Mouse (Mus musculus) urinary bladder, postnatal 36 days (tissue): ENCODE results near the gene Gramd4.
"Not testable (repeated sequence)": the region's sequence is repeated elsewhere in the genome, so short reads cannot be mapped to it uniquely, and the experiment has no call there.

Source experiments
- DNase-seq, 2 experiments: peaks; one replicate each; pipeline ENCODE4 v3.0.0; 2022; ENCODE audit warnings: low spot score in 2 of 2, mixed read lengths in 1 of 2

Gene Gramd4

DNA sequence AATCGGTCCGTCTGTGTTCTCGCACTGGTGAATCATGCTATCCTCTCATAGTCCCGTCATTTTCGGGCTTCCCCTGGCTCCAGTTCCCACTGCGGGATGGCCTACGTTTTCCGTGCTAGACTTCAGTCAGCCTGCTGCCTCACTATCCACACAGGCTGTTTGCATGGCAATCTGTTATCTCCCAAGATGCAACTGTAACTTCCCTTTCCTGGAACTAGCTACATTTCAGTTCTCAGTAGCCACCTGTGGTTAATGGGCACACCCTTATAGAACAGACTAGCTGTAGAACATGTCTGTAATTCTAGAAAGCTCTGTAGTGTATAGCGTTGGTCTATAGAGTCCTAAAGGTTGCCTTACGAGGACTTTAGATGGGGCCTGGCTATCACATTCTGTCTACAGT lies 6.3 kb upstream of the Gramd4 start:
- no peak for DNase-seq

DNA sequence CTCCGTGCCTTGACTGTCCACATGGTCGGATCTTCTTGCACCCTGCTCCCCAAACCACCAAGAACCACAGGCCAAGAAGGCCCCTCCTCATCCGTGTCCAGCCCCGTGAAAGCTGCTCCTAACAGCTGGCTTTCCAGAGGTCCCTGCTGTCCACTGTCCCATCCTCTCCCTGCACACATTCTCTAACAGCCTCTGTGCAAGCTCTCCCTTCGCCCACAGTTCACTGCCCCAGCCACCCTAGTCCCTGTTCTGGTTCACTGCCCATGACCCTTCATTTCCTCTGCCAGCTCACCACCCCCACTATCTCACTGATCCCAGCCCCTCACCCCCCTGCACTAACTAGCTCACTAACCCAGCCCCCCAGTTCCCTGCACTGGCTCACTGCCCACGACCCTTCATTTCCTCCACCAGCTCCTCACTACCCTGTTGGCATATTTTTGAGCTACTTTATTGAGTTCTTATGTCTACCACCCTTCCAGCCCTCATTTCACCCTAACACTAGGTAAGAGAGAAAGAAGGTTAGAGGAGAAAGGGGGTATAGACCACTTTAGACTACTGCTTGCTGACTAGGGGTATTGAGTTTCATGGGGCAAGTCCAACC lies 5.5 kb upstream of the Gramd4 start:
- no peak for DNase-seq

DNA sequence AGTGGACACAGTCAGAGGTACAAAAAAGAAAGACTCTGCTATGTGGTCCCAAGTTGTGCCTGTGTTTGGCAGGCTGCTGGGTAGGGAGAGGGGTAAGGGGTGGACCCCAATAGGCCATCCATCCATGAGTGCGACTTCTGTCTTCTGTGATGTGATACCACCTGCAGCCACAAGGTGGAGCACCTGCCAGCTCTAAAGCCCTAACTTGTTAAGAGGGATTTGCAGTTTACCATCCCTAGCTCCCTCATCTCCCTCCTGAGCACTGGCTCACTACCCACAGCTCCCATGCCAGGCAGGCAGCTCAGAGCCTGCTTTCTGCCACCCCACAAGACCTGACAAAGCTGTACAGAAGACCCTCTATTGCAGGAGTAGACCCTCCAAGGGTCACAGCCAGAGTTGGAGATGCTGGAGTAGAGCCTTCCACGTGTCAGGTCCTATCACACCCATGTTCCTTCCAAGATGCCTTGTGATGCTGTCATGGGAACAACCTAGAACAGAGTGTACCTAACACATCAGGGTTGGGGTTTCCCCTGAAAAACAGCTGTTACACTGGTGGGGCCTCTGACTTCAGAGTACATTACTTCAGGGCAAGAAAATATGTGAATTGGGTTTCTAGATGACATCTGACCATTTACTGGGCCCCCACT lies 3.5 kb upstream of the Gramd4 start:
- peak; percentile 69 to 74 for DNase-seq

DNA sequence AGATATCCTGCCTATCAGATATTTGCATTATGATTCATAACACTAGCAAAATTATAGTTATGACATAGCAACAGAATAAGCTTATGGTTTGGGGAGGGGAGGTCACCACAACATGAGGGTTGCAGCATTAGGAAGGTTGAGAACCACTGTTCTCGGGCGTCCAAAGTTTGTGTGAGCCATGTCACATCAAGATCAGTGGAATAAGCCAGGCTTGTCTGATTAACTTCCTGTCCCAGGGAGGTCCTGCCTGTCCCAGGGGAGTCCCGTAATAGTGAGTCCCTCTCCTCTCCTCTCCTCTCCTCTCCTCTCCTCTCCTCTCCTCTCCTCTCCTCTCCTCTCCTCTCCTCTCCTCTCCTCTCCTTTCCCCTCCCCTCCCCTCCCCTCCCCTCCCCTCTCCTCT lies 2.6 kb upstream of the Gramd4 start:
- not testable (repeated sequence) for DNase-seq

DNA sequence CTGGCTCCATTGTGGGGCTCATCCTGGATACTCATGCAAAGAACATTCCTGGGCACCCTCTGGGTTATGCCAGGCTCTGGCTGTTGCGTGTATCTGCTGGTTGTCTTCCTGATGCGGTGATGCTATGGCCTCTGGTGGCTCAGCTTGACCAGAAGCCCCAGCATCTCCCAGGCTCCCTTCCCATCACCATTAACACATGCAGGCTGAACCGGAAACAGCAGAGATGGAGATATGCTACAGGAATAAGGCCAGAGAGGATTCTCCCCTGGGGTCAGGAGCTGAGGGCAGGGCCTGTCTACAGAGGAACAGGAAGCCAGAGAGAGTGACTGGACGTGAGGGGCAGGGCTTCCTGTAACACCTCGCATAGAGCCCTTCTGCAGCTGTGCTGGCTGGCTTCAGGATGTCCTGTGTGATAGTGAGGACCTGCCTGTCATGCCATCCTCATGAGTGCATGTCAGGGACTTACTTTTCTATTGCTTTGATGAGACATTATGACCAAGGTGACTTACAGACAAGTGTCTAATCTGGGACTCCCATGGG lies 1.2 kb upstream of the Gramd4 start:
- DNase-seq, result no peak

DNA sequence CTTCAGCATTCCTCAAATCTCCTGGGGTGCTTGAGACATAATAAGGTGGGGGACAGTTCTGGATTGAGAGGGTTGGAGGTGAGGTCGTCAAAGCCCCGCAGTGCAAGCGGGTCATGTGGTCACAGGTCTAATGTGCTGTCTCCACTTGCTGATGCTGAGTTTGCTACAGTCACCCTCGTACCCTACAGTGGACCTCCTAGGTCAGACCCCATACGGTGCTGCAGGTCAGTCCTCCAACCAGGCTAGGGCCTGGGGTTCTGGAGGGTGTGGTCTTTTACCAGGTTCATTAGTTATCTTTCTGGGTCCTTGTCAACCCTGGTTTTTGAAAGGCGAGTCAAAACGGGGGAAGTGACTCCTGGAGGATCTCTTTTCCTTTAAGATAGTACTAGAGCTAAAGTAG lies 413 bp downstream of the Gramd4 start:
- no peak for DNase-seq

DNA sequence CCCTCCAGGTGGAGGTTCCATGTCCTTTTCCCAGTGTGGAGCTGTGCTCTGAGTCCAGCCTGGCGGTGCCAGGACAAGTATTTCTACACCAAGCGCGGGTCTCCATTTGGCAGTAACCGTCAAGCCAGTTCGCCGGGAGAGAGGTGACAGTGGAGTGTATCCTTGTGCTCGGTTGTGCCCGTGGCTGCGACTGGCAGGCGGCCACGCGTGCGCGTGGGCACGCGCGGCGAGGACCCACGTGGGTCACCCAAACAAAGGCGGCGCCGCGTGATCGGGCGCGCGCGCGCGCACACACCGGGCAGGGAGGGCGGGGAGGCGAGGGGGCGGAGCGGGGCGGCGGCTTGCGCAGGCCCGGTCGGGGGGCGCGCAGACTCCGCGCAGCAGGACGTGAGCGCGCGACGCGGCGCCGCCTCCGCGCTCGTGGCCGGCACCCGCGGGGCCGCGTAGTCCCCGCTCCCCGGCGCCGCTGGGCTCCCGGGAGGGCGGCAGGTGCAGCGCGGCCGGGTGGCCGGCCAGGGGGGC lies 960 bp downstream of the Gramd4 start:
- DNase-seq, result peak; percentile 66 to 74

DNA sequence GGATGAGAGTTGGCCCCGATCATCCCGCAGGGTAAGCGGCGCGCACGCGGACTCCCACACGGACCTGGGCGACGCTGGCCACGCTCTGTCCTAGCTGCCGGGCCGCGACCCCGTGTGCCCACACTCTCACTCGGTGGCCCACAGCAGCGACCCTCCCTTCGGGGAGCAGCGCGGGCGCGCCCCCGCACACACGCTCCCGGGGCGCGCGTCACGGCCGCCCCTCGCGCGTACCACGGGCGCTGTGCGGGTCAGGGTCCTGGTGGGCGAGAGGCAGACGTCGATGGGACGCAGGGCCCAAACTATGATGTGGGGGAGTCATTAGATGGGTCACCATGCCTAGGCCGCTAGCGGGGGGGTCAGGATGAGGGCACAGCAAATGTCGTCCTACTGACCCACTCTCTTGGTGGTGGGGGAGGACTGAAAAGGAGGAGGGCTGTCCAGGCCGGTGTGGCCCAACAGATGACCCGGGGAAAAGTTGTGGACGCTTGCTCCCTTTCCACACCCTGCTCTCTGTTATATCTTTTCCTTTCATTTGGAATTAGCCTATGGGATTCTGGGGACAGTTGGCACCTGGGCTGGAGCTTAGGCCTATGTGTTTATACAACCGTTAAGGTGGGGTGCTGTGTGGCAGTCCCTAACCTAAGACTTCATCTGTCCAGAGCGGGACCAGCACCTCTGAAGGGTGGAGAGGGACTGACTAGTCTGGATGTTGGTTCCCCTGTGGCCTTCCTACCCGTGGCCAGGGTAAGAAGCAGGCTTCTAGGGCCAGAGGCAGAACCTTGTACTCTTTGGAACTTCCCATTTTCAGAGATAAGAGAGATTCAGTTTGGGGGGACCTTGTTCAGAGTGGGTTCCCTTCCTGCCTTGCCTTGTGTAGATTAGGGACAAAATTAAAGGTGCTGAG lies 1.7 kb downstream of the Gramd4 start:
- no peak for DNase-seq

DNA sequence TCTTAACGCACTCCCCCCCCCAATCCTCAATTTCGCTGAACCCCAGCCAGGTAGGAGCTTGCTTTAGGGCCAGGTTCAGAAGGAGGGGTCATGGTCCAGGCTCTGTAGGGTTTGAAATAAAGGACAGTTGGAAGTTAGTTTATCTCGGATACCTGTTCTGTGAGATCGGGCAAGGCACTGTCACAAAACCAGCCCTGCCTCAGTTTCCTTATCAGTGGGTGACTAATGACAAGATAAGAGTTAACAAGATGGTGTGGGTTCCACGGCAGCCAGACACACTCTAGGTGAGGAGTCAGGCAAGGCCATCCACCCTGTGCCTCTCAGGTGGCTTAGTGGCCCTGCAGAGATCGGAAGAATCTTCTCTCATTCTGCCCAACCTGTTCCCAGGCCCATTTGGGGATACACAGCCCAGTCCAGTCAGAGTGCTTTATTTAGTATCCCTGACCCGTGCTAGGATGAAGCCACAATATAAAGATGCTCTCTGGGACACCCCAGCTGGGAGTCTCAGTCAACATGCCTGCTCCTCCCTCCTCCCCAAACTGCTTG lies 2.4 kb downstream of the Gramd4 start:
- no peak for DNase-seq

DNA sequence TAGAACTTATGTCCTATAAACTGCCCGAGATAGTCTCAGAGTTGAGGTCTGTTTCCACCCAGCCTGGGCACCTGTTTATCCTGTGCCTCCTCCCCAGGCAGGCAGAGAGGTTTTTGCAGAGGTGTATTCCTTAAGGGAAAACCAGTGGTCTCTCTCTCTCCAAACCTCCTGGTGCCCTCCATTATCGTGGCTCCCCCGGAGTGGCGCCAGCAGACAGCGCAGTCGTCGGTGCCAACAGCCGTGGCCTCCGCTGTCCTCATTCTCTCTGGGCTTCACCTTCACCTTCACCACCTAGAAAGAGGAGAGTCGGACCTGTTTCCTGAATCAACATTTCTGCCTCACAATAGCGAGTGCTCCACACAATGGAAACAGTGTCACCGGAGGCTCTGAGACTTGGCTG lies 3.1 kb downstream of the Gramd4 start:
- DNase-seq, result no peak

DNA sequence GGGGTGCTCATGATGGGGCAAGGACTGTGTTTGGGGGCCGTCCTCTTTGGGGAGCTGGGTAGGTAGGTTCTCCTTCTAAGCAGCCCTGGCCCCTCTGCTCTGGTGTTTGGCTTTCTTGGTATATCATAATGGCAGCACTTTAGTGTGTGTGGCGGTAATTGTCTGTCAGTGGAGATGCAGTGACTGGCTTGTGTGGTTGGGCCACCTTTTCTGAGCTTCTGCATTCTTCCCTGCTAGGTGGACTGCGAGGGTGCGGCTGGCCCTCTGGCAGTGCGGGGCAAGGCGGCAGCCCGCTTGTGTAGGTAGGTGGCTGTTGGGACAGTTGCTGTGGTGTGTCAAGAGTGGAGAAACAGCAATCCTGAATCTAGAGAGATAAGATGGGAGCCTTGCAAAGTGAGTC lies 3.7 kb downstream of the Gramd4 start:
- DNase-seq, result no peak

DNA sequence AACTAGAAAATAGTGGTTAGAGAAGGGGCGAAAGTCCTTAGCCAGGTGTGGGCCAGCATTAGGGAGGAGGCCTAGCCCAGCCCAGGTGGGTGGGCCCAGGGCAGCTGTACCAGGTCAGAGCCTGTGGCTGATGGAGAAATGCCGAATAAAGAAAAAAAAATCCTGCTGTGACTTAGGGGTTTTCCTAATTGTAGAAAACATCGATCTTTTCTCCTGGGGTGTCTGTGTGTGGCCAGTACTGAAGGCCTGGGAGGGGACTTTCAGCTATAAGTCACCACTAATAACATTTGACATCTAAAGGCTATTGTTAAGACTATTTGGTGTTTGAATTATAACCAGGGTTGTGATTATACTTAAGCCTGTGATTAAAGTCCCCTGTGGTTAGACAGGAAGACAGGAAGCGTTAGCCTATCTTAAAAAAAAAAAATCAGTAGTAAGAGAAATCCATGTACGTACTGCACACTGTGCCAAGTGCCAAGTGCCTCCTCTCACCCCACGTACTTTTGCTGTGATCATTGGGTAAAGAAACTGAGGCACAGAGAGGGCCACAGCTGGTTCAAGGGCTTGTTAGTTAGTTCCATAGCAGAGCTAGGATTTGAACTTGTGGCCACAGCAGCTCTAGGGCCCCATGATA lies 4.5 kb downstream of the Gramd4 start:
- no peak for DNase-seq

DNA sequence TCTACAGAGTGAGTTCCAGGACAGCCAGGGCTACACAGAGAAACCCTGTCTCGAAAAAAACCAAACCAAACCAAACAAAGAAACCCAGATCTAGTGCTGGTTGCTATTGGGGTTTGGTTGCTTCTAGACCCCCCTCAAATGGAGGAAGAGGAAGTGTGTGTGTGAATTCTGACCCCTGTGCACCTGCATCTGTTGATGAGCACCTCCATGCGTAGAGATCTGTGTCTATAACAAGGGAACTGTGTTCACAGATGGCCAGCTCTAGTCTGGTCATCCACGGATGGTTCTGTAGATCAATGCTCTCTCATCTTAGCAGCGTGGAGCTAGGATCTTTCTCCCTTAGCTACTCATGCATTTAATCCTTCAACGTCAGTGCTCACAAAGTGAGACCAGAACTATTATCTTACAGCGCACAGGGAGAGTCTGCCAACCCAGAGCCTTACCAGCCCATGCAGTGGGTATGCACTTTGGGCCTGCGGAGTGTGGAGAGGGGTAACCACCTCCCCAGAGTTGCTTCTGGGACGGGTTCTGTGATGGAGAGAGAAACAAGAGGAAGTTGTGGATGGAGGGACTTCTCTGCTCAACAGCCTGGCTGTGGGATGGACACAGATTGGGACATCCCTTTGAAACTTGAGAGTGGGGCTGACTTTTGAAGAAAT lies 6.8 kb downstream of the Gramd4 start:
- no peak for DNase-seq

DNA sequence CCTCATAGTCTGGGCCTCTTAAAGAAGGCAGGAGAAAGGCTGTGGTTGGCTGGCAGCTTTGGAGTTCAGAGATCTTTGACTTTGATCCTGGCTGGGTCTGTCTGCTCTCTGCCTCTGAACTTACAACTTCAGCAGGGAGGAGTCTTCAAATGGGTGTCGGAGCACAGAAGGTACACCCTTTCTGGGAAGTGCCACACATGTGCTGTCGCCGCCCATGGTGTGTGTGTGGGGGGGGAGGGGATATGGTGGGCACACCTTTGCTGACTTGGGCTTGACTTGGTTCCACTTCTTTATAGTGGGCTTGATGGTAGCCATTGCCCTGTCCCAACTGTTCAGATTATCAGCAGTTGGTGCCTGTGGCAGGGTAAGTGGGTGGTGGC lies 7.3 kb downstream of the Gramd4 start:
- no peak for DNase-seq

DNA sequence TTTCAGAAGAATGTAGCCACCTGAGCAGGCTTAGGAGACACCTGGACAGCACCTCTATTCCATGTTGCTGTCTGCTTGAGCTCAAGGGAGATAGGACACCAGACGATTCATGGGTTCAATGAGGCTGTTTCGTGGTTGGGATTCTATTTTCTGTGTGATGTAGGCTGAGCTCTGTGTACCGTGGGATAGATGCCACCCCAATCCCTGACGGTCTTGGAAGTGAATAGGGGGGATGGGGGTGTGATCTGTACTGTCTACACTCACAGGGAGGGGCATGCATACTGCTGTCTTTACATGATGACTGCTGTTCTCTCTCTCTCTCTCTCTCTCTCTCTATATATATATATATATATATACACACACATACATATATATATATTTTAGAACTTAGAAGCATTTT lies 7.9 kb downstream of the Gramd4 start:
- no peak for DNase-seq

DNA sequence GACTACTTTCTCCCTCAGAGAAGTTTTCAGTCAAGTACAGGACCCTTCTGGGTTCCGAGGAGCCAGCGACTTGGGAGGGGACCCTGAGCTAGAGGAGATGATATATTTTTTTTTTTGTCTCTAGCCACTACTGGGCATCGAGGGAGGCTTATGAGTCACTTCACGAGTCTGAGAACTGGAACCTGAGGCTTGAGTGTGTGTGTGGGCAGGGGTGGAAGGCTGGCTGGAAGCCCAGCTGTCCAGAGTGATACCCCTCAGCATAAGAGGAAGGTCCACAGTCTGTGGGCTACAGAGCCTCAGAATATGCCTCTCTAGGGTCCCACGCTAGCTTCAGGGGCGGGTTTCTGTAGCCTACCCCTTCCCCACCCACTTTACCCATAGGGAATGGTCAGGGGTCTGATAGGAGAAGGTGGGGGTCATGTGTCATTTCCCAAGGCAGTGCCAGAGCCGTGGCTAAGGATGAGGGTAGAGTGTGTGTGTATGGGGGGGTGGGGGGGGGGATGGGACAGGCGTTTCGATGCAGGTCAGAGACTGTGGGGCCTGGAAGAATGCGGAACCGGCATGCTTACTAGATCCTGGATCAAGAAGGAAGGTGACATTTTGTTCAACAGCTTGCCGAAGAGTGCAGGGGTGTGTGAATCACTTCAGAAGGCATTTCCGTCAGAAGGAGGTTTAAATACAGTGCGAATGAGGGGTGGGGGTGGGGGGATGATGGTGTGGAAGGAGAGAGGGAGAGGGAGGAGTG lies 9.5 kb downstream of the Gramd4 start:
- DNase-seq, result no peak

DNA sequence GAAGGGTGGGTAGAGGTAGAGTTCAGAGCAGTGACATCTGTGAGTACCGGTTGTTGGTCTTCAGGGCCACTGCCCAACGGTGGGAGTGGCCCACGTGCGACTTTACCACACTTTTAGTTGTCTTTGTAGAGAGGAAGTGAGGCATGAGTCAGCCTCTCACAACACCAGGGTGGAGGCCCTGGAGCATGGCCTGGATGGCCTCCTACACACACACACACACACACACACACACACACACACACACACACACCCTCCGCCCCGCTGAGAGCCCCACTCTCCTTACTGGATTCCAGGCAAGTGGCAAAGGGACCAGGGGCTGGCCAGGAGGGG lies 10.1 kb downstream of the Gramd4 start:
- DNase-seq, result peak; percentile 35 to 49

DNA sequence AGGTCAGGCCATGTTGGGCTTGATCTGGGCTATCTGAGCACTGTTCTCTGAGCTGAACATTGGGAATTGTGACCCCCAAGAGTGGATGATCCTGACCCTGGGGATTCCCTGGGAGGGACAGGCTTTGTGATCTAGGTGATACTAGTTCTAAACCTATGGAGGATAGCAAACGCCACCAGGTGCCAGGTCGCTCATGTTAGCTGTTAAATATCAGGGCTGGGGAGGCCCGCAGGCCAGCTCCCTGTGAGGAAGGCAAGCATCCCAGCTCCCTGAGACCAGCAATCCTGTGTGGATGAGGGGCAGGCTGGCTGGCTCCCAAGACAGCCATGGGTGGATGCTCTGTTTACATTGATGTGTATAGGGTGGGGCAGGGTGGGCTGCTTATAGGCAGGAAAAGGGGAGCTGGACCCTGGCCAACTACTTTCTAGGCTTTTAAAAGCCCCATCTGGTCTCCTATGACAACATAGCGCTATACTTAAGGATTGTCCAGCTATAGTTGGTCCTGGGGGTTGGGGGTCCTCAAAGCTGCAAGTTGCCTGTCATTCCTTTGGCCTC lies 10.5 kb downstream of the Gramd4 start:
- no peak for DNase-seq

DNA sequence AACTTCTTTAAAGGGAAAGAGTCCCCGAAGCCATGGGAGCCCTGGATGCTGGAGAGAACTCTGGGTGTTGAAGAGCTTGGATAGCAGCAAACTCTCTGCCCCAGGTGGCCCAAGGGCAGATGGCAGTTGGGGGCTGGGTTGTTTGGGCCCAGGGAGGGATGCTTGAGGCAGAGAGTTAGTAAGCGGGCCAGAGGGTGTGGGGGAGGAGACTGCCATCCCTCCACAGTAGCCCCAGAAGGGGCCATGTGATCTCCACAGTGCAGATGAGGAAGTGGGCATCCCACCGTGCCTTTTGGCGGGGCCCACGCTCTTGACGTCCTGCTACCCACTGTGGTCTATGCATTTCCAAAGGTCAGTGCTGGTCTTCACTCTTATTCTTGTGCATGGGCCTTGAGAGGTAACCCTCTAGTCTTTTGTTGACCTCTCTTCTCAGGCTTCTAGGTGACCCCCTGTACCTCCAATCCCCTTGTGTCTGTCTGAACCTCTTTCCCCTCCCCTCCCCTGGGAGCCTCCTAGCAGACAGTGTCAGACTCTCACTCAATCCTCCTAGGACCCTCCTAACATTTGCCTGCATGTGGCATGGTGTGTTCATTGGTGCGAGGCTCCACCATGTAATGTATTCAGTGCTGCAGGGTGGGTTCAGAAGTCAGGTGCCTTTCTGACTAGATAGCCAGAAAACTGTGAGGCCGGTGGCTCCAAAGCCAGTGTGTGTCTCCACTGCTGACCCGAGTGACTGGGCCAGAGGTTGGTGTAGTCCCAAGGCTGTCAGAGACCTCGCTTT lies 11.7 kb downstream of the Gramd4 start:
- DNase-seq, result no peak
